Mouse (Mus musculus) liver, postnatal 0 days (tissue): ENCODE data around the gene Akap11. TPM values are rescaled to one million over a fixed set of nuclear protein-coding genes. Genes with fewer than 3 reads are reported as not detected.

Source experiments
- ATAC-seq: fragments of 200-750 bp; cut with Nextera tagmentation; 2 replicates; pipeline ENCODE4 v1.8.0; 2017; ENCODE audit warnings: mild to moderate bottlenecking, moderate library complexity
- DNase-seq: peaks from one replicate; pipeline ENCODE4 v3.0.0-alpha.2; 2016
- H3K27ac ChIP-seq: fragments of 300-500 bp; sonication (generic); 2 replicates; pipeline ENCODE4 v1.5.1; 2014; ENCODE audit warnings: antibody characterized with exemption, moderate library complexity, mild to moderate bottlenecking, low read depth
- H3K27me3 ChIP-seq: fragments of 300-500 bp; sonication (generic); 2 replicates; pipeline ENCODE4 v1.6.1; 2014; ENCODE audit warnings: low read length, control low read depth, mixed read lengths; ENCODE audit not compliant: insufficient read depth
- H3K36me3 ChIP-seq: fragments of 300-500 bp; sonication (generic); replicated peaks from 2 replicates; pipeline ENCODE4 v1.6.1; 2014; ENCODE audit warnings: mild to moderate bottlenecking, control low read depth, low read length, moderate library complexity, mixed read lengths; ENCODE audit not compliant: insufficient read depth
- H3K4me1 ChIP-seq: fragments of 300-500 bp; sonication (generic); 2 replicates; pipeline ENCODE4 v1.6.1; 2014; ENCODE audit warnings: antibody characterized with exemption, mild to moderate bottlenecking, control low read depth; ENCODE audit not compliant: insufficient read depth
- H3K4me2 ChIP-seq: fragments of 300-500 bp; sonication (generic); 2 replicates; pipeline ENCODE4 v1.6.1; 2014; ENCODE audit warnings: low read depth, mild to moderate bottlenecking, low read length, moderate library complexity, mixed read lengths
- H3K4me3 ChIP-seq: fragments of 300-500 bp; sonication (generic); 2 replicates; pipeline ENCODE4 v1.5.1; 2014; ENCODE audit warnings: low read depth, low read length
- H3K9ac ChIP-seq: fragments of 300-500 bp; sonication (generic); replicated peaks from 2 replicates; pipeline ENCODE4 v1.6.1; 2014; ENCODE audit warnings: mild to moderate bottlenecking, moderate library complexity
- H3K9me3 ChIP-seq: fragments of 300-500 bp; sonication (generic); 2 replicates; pipeline ENCODE4 v1.6.1; 2016; ENCODE audit warnings: mild to moderate bottlenecking, control low read depth, low read length, mixed read lengths
- CTCF ChIP-seq: sonication (generic); IDR thresholded peaks from 2 replicates; pipeline ENCODE4 v1.5.1; 2016; ENCODE audit warnings: antibody characterized with exemption, low read depth
- EP300 ChIP-seq: IDR thresholded peaks from 2 replicates; pipeline ENCODE4 v1.6.1; 2016; ENCODE audit warnings: antibody characterized with exemption, low read depth, mild to moderate bottlenecking
- WGBS: fragments of 180-500 bp; shearing (Covaris S2); extraction: QIAGEN DNeasy Blood & Tissue Kit; methylation state at CpG from one replicate; pipeline ENCODE4 v1.1.7; 2014; ENCODE audit not compliant: insufficient replicate concordance; 5-methylcytosine and 5-hydroxymethylcytosine counted together
- polyA plus RNA-seq: library from polyadenylated mRNA; unstranded; fragments of >200 nt; fragmentation: Nextera tagmentation; extraction: Ambion mirVana; gene quantifications from 2 replicates; pipeline ENCODE4 v1.2.1, GENCODE M21; 2015

Akap11 gene
- polyA plus RNA-seq, 1 experiment from 2014 or later: 4.1 TPM

DNA sequence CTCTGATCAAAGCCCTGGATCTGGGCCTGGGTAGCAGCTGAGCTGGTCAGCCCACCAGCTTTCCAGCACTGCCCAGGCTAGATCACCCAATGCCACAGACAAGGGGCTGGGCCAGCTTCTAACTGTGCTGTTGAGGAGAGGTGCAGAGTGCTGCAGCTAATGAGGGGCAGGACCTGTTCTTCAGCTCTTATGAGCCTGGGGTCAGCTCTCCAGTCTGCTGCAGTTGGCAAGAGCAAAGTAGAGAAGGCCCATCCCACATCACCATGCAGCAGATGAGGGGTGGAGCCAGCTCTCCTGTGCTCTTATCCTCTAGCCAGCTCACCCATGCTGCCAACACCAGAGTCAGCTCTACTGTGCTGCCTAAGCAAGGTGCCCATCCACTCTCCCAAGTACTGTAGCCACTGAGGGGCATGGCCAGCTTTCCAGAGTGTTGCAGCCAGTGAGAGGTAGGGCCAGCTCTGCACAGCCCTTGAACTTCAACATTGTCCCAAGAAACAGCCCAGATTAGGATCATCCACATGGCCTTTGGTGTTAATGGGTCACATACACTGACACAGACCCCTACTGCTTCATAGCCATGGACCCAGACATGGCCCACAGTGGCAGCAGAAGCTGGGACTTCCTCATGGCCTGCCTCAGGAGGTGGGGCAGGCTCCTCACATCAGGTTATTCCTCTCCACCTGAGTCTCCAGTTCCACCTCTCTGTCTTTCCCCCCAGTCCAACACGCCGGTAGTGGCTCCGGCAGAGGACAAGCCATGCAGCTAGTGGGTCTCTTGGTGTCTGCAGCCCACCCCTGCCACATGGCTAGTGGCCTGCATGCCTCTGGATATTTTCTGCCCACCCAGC is 10.8 kb downstream of the Akap11 start:
- DNase-seq: no peak
- WGBS: 94% methylated on average over 3 of the region's 3 CpGs
- no peak overlapping the region for H3K27ac ChIP-seq
- H3K9ac ChIP-seq: no peak overlapping the region
- TF ChIP-seq CTCF: no peak
- TF ChIP-seq EP300: no peak
- ATAC-seq: no peak; the same call in 1 of the 2 replicates
- no peaks in the 10 kb centered on the region for H3K9me3 ChIP-seq
- H3K4me3 ChIP-seq: no peak overlapping the region
- no peak overlapping the region for H3K4me2 ChIP-seq
- H3K4me1 ChIP-seq: peaks cover 23% of the 10 kb centered on the region
- no peaks in the 10 kb centered on the region for H3K27me3 ChIP-seq
- peaks cover 3% of the 10 kb centered on the region for H3K36me3 ChIP-seq

DNA sequence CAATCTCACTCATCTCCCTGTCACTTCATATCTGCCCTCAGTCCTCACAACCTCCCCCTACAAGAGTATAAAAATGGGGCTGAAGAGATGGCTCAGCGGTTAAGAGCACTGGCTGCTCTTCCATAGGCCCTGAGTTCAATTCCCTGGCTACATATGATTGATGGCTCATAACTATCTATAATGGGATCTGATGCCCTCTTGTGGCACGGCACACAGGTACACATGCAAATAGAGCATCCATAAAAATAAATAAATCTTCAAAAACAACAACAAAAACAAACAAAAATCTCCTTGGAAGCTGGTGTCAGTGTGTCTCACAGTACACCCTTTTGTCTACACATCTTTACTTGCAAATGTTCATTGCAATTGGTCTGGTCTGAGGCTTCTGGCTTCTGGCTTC is 11.5 kb downstream of the Akap11 start:
- DNase-seq (no peak), ATAC-seq (no peak)
- H3K4me2 ChIP-seq: no peak overlapping the region
- H3K27me3 ChIP-seq: no peaks in the 10 kb centered on the region
- 90% methylated on average over 2 of the region's 2 CpGs for WGBS
- no peaks in the 10 kb centered on the region for H3K9me3 ChIP-seq
- TF ChIP-seq CTCF (peak; percentile 41), EP300 (no peak)
- H3K27ac ChIP-seq: no peak overlapping the region
- peaks cover 18% of the 10 kb centered on the region for H3K4me1 ChIP-seq
- H3K4me3 ChIP-seq: no peak overlapping the region
- H3K36me3 ChIP-seq: peaks cover 3% of the 10 kb centered on the region
- no peak overlapping the region for H3K9ac ChIP-seq

DNA sequence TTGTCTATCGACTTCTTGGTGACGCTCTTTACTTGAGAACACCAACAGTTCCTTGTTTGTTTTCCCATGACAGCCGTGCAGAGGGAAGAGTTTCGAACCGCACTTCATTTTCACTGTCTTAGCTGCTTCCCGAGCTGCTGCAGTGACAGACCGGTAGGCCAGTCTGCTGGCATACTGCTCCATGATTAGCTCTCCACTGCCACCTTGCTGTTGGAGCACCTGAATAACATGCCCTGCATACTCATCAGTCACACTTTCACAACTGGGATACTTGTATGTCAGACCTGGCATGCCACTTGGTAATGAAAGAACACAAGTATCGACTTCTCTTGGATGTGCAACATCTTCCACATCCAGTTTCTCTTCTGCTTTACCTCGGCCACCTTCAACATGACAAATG is 25.9 kb downstream of the Akap11 start:
- H3K36me3 ChIP-seq: peaks cover 51% of the 10 kb centered on the region
- H3K4me2 ChIP-seq: no peak overlapping the region
- H3K4me1 ChIP-seq: no peaks in the 10 kb centered on the region
- 78% methylated on average over 9 of the region's 9 CpGs for WGBS
- no peaks in the 10 kb centered on the region for H3K27me3 ChIP-seq
- ATAC-seq (no peak), DNase-seq (no peak)
- H3K27ac ChIP-seq: no peak overlapping the region
- H3K4me3 ChIP-seq: no peak overlapping the region
- no peak overlapping the region for H3K9ac ChIP-seq
- H3K9me3 ChIP-seq: 0 out of 2 replicates have a peak, but pooled peaks cover 2% of the 10 kb centered on the region
- TF ChIP-seq EP300: no peak
- TF ChIP-seq CTCF: peak; percentile 59

DNA sequence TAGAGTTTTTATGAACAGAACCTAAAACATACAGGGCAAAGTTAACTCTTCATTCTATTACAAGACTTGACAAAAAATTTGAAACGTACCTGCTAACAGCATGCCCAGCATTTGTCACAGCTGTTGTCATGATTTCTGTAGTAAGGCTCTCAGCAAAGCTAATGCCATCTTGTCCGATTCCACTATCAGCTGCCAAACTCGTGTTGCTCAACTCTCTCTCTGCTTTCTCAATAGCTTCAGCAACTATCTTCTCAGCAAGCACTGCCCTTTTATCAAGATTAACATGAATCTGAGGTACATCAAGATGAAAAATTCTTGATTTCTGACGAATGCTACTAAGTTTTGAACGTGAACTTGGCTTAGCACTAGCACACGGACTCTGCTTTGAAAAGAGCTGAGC is 26.8 kb downstream of the Akap11 start:
- DNase-seq: no peak
- no peak for TF ChIP-seq EP300
- TF ChIP-seq CTCF: no peak
- Histone ChIP-seq H3K9me3 (0 out of 2 replicates have a peak, but pooled peaks cover 2% of the 10 kb centered on the region), H3K4me3 (no peak overlapping the region), H3K27ac (no peak overlapping the region), H3K4me1 (no peaks in the 10 kb centered on the region), H3K27me3 (no peaks in the 10 kb centered on the region), H3K9ac (no peak overlapping the region), H3K4me2 (no peak overlapping the region), H3K36me3 (peaks cover 47% of the 10 kb centered on the region)
- no peak for ATAC-seq
- 73% methylated on average over 6 of the region's 6 CpGs for WGBS

DNA sequence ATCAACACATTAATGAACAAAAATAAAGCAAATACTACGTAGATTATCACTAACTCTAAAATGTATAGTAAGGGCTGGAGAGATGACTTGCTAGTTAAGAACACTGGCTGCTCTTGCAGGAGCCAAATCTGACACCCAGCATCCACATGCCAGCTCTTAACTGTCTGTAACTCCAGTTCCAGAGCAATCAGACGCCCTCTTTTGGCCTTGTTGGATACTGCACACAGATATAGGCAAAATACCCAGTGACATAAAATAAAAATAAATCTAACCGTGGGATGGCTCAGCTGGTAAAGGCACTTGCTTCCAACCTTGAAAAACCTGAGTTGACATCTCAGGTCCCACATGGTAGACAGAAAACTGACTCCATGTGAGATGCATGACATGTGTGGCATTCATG is 36.0 kb downstream of the Akap11 start:
- Histone ChIP-seq H3K27me3 (no peaks in the 10 kb centered on the region), H3K9ac (no peak overlapping the region), H3K4me3 (no peak overlapping the region), H3K9me3 (no peaks in the 10 kb centered on the region), H3K27ac (no peak overlapping the region), H3K4me1 (0 out of 2 replicates have a peak, but pooled peaks cover 6% of the 10 kb centered on the region), H3K4me2 (no peak overlapping the region), H3K36me3 (peaks cover 24% of the 10 kb centered on the region)
- no peak for ATAC-seq
- WGBS: 77% methylated on average over 3 of the region's 3 CpGs
- no peak for DNase-seq
- peak; percentile 34; the same call in 1 of the 2 replicates for TF ChIP-seq CTCF
- no peak for TF ChIP-seq EP300

DNA sequence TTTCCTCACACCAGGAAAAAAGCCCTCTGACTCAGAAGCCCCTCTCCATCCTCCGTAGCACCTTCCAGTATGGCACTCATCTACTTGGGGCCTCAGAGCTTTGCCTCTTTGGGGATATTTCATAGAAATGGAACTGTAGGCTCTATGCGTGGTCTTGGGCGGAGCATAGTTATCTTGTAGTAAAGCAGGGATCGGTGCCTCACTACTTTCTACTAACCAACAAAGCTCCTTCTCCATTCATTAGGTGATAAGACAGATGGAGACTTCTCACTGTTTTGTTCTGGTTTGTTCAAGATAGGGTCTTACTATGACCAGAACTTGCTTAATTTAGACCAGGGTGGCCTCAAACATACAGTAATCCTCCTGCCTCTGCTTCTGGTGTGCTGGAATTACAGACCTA is 39.9 kb downstream of the Akap11 start:
- H3K9me3 ChIP-seq: no peaks in the 10 kb centered on the region
- H3K4me1 ChIP-seq: 0 out of 2 replicates have a peak, but pooled peaks cover 6% of the 10 kb centered on the region
- H3K27ac ChIP-seq: peak overlapping the region; percentile 51; the same call in 1 of the 2 replicates
- H3K36me3 ChIP-seq: peaks cover 26% of the 10 kb centered on the region
- H3K4me3 ChIP-seq: no peak overlapping the region
- H3K4me2 ChIP-seq: peak overlapping the region; percentile 14; the same call in 1 of the 2 replicates
- no peak for DNase-seq
- no peak overlapping the region for H3K9ac ChIP-seq
- ATAC-seq: peak; percentile 50
- no peak for TF ChIP-seq CTCF
- TF ChIP-seq EP300: no peak
- 58% methylated on average over 4 of the region's 4 CpGs for WGBS
- H3K27me3 ChIP-seq: no peaks in the 10 kb centered on the region
